Mouse (Mus musculus) intestine, embryonic 14.5 days (tissue): ENCODE data around the gene Grk5. TPM values are rescaled to one million over a fixed set of nuclear protein-coding genes. Genes with fewer than 3 reads are reported as not detected.

ENCODE experiments used
- ATAC-seq: fragments of 200-750 bp; cut with Nextera tagmentation; replicated peaks from 2 replicates; pipeline ENCODE4 v1.8.0; 2017; ENCODE audit warnings: low read depth, moderate number of reproducible peaks, moderate TSS enrichment, moderate library complexity; ENCODE audit not compliant: low FRiP score, low TSS enrichment
- DNase-seq: peaks from one replicate; pipeline ENCODE4 v3.0.0-alpha.2; 2018; ENCODE audit warnings: low spot score
- H3K27ac ChIP-seq: fragments of 300-500 bp; sonication (generic); 2 replicates; pipeline ENCODE4 v1.5.1; 2014; ENCODE audit warnings: low read depth, mild to moderate bottlenecking, control low read depth
- H3K27me3 ChIP-seq: fragments of 300-500 bp; sonication (generic); replicated peaks from 2 replicates; pipeline ENCODE4 v1.6.1; 2014; ENCODE audit warnings: low read length, control low read depth; ENCODE audit not compliant: control insufficient read depth, insufficient read depth
- H3K36me3 ChIP-seq: fragments of 300-500 bp; sonication (generic); 2 replicates; pipeline ENCODE4 v1.6.1; 2014; ENCODE audit warnings: low read length, control low read depth; ENCODE audit not compliant: control insufficient read depth, insufficient read depth
- H3K4me1 ChIP-seq: fragments of 300-500 bp; sonication (generic); replicated peaks from 2 replicates; pipeline ENCODE4 v1.6.1; 2014; ENCODE audit warnings: low read length, control low read depth, mixed read lengths; ENCODE audit not compliant: control insufficient read depth, insufficient read depth
- H3K4me2 ChIP-seq: fragments of 300-500 bp; sonication (generic); 2 replicates; pipeline ENCODE4 v1.6.1; 2014; ENCODE audit warnings: low read length
- H3K4me3 ChIP-seq: fragments of 300-500 bp; sonication (generic); 2 replicates; pipeline ENCODE4 v1.5.1; 2014; ENCODE audit warnings: low read depth, low read length, control low read depth, mixed read lengths
- H3K9ac ChIP-seq: fragments of 300-500 bp; sonication (generic); 2 replicates; pipeline ENCODE4 v1.6.1; 2014; ENCODE audit warnings: mild to moderate bottlenecking, low read length
- H3K9me3 ChIP-seq: fragments of 300-500 bp; sonication (generic); 2 replicates; pipeline ENCODE4 v1.6.1; 2016; ENCODE audit warnings: low read length, control low read depth; ENCODE audit not compliant: control insufficient read depth
- WGBS: fragments of 180-500 bp; shearing (Covaris S2); extraction: QIAGEN DNeasy Blood & Tissue Kit; methylation state at CpG from one replicate; pipeline ENCODE4 v1.1.7; 2014; 5-methylcytosine and 5-hydroxymethylcytosine counted together
- polyA plus RNA-seq: library from polyadenylated mRNA; unstranded; fragments of >200 nt; fragmentation: Nextera tagmentation; extraction: Ambion mirVana; gene quantifications from 2 replicates; pipeline ENCODE4 v1.2.1, GENCODE M21; 2014

Gene Grk5
- polyA plus RNA-seq, 1 experiment from 2014 or later: 2.1 TPM

DNA sequence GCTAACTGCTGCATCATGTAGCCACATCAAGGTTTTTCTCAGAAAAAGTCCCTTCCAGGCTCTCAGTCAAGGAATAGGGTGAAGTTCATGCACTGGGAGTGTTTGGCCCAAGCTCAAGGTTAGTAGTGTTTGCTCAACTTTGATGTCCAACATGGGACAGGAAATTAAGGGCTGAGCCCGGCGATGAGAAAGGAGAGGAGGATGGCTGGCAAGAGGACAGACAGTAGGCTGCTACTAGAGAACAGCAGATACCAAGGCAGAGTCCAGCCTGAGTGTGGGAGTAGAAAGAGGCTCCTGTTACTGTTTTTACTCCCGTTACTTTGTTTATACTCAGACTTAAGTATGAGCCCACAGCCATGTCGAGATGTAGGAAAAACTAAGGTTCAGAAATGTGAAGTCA lies 16.0 kb upstream of the Grk5 start:
- Histone ChIP-seq H3K4me1 (peaks cover 12% of the 10 kb centered on the region), H3K4me3 (peak overlapping the region; percentile 58), H3K36me3 (peaks cover 36% of the 10 kb centered on the region), H3K27ac (no peak overlapping the region), H3K9me3 (no peaks in the 10 kb centered on the region), H3K27me3 (no peaks in the 10 kb centered on the region), H3K4me2 (peak overlapping the region; percentile 50), H3K9ac (no peak overlapping the region; the same call in 1 of the 2 replicates)
- WGBS: 13% methylated on average over 4 of the region's 4 CpGs
- DNase-seq (peak; percentile 58), ATAC-seq (0 out of 2 replicates have a peak, but pooled peaks have one; percentile 6)

DNA sequence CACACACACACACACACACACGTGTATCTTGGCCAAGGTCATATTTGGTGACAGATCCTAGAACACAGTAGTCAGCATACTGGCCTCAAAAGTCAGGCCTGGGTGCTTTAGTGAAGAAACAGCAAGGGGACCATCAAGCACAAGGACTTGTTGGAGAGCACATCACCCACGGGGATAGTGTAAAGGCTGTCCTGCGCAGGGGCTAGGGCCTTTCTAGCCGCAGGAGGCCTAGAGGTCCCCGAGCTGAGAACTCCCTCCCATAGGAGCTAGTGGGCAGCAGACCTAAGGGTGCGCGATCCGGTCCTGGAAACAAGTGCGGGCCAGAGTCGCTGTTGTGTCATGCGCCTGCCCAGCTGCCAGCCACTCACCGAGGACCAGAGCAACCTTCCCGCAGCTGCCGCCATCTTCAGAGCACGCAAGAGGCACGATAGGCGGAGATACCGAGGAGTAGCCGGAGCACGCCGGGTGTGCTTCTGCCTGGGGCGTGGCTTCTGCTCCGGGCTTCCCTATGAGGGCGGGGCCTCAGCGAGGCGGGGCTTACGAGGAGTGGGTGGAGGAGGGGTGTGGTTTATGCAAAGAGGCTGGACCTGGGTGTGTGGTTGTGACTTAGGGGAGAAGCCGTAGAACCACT lies 15.4 kb upstream of the Grk5 start, which contains the start of gene Prdx3:
Prdx3 (minus strand) TSS at position 493 of the 631 bp plus-strand sequence.
- Histone ChIP-seq H3K4me1 (peaks cover 12% of the 10 kb centered on the region), H3K27ac (peak within 1 kb of the TSS; percentile 73), H3K4me3 (peak within 1 kb of the TSS; percentile 58), H3K36me3 (peaks cover 30% of the 10 kb centered on the region), H3K27me3 (no peaks in the 10 kb centered on the region), H3K9ac (peak within 1 kb of the TSS; percentile 50), H3K4me2 (peak within 1 kb of the TSS; percentile 50), H3K9me3 (no peaks in the 10 kb centered on the region)
- peak; percentile 96 for DNase-seq
- WGBS: under 1% methylated on average over 28 of the region's 28 CpGs
- ATAC-seq: peak; percentile 99

DNA sequence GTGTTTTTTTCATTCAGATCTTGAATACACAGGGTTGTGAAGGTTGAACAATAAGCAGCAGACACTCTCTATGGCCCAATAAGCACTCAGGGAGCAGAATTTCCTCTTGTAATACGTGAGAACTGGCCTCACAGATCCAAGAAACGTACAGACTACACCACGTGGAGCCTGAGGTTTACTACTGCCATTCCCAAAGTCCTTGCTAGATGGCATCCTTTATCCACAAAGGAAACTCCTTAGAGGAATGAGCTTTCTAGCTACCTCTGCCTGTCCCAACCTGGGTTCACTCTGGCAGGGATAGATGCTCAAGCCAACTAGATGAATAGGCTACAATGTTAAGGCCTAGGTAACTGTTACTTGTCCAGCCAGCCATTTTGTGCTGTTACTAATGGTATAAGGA lies 6.4 kb upstream of the Grk5 start:
- H3K4me2 ChIP-seq: no peak overlapping the region
- H3K4me1 ChIP-seq: no peaks in the 10 kb centered on the region
- H3K9ac ChIP-seq: no peak overlapping the region
- no peak overlapping the region for H3K4me3 ChIP-seq
- H3K27me3 ChIP-seq: no peaks in the 10 kb centered on the region
- H3K9me3 ChIP-seq: no peaks in the 10 kb centered on the region
- ATAC-seq: 0 out of 2 replicates have a peak, but pooled peaks have one; percentile 23
- no peaks in the 10 kb centered on the region for H3K36me3 ChIP-seq
- no peak overlapping the region for H3K27ac ChIP-seq
- no peak for DNase-seq
- WGBS: 15% methylated on average over 3 of the region's 3 CpGs

DNA sequence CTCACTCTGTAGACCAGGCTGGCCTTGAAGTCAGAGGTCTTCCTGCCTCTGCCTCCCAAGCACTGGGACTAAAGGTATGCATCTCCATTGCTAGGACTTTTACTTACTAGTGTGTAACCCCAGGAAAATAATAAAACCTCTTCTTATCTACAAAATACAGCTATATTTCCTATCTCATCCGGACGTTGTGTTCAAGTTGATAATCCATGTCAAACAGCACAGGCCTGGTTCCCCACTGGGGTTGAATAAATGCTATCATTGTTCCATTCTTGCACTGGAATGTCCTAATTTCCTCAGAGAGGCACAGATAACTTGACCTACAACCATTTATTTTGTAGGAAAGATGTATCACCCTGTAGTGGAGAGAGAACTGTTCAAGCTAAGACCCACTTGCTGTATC lies 1.9 kb upstream of the Grk5 start:
- no peaks in the 10 kb centered on the region for H3K9me3 ChIP-seq
- no peak overlapping the region for H3K4me3 ChIP-seq
- H3K4me2 ChIP-seq: no peak overlapping the region
- H3K27ac ChIP-seq: no peak overlapping the region
- no peak overlapping the region for H3K9ac ChIP-seq
- DNase-seq: no peak
- WGBS: 66% methylated on average over 2 of the region's 2 CpGs
- no peak for ATAC-seq
- no peaks in the 10 kb centered on the region for H3K27me3 ChIP-seq
- H3K36me3 ChIP-seq: no peaks in the 10 kb centered on the region
- no peaks in the 10 kb centered on the region; the same call in 1 of the 2 replicates for H3K4me1 ChIP-seq

DNA sequence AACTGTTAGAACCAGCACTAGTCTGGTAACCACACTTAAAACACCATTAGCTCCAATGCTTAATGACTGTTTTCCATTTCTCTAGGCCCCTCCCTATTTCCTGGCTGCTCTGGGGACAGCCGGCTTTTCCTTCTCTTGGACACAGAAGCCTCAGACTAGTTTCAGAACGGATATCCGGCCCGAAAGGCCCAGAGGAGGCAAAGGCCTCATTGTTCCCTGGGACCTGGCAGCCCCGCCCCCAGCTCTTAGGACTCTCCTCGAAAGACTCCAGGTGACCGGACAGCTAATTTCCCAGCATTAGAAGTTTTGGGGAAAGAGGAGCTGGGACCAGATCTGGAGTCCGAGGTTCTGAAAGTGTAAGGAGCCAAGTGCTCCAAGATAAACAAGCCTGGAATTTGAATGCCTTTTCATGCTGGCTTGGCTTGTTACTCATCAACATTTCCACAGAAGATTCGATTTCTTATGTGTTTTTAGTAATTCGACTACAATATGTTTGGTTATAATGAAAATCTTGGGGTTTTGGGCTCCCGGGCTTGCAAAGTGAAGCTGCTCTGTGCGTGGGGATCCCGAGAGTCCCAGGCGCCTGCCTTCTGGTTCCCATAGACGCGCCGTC lies 342 bp upstream of the Grk5 start:
- no peaks in the 10 kb centered on the region for H3K9me3 ChIP-seq
- peak overlapping the region; percentile 91 for H3K27ac ChIP-seq
- H3K4me1 ChIP-seq: no peaks in the 10 kb centered on the region; the same call in 1 of the 2 replicates
- no peaks in the 10 kb centered on the region for H3K27me3 ChIP-seq
- H3K4me2 ChIP-seq: peak overlapping the region; percentile 80
- peak; percentile 78 for DNase-seq
- H3K9ac ChIP-seq: peak overlapping the region; percentile 75
- ATAC-seq: peak; percentile 41
- H3K36me3 ChIP-seq: no peaks in the 10 kb centered on the region
- 7% methylated on average over 17 of the region's 17 CpGs for WGBS
- H3K4me3 ChIP-seq: peak overlapping the region; percentile 80

DNA sequence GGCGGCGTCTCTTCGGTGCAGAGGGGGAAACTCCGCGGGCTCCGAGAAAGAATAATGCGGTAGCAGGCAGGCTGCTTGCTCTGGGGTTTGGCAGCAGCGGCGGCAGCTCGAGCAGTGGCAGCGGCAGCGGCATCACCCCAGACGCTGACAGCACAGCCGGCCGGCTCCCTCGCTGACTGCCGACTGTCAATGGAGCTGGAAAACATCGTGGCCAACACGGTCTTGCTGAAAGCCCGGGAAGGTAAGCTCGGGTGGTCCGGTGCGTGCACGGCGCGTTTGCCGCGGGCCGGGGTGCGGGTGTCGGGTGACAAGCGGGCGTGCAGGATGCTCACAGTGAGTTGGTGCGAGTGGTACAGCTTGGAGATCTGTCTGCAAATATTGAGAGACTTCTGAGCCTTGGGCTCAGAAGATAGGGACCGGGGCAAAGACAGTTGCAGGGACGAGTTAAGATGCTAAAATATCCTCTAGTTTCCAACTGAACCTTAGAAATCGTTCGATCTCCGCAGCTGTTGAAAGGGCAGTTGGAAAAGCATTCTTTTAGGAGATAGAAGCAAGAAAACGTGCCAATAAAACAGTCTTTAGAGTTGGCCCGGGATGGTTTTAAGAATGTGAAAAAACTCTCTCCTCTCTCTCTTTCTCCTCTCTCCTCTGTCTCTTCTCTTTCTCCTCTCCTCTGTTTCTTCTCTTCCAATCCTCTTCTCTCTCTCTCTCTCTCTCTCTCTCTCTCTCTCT lies 1.0 kb downstream of the Grk5 start:
- H3K9ac ChIP-seq: peak overlapping the region; percentile 54
- peak; percentile 88 for DNase-seq
- 0 out of 2 replicates have a peak, but pooled peaks have one; percentile 18 for ATAC-seq
- under 1% methylated on average over 41 of the region's 41 CpGs for WGBS
- peak overlapping the region; percentile 80 for H3K4me3 ChIP-seq
- peak overlapping the region; percentile 80 for H3K4me2 ChIP-seq
- H3K27me3 ChIP-seq: no peaks in the 10 kb centered on the region
- H3K9me3 ChIP-seq: no peaks in the 10 kb centered on the region
- no peaks in the 10 kb centered on the region for H3K36me3 ChIP-seq
- H3K27ac ChIP-seq: peak overlapping the region; percentile 91
- no peaks in the 10 kb centered on the region; the same call in 1 of the 2 replicates for H3K4me1 ChIP-seq

DNA sequence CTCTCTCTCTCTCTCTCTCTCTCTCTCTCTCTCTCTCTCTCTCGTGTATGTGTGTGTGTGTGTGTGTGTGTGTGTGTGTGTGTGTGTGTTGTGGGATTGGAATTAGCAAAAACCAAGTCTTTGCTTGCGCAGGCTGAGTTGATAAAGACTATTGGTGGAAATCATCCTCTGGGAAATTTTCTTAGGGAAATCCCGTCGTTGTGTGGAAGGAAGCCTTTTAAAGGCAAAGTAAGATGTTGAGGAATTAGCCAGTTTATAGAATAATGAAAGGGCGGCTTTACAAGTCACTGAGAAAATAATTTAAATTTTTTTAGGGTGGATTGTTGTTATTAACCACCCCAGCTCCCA lies 1.5 kb downstream of the Grk5 start:
- 6% methylated on average over 4 of the region's 5 CpGs for WGBS
- ATAC-seq: no peak
- no peak for DNase-seq

DNA sequence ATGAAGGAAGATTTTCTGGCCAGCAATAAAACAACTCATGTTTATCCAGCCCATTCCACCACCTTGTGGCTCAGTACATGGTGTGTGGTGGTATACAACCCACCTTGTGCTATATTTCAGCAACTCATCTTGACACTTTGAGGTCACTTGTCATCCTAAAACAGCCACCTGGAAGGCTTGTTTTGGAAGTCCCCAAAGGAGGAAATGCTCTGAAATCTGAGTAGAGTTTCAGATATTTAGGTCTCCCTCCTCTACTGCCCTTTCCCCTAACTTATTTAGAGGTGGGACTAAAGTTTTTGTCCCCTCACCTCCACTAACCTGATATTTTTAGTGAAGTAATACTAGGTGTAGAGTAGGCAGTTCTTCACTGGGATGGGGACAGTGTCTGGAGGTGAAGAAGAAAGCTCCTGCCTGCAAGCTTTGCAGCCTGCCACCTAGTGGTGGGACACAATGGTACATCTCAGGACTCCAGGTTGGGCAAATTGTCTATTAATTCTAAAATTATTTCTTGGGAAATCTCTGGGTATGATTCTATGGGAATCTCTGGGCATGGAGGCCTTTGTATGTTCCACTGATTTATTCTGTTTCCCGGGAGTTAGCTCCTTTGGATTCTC lies 2.5 kb downstream of the Grk5 start:
- ATAC-seq: no peak
- no peak overlapping the region for H3K4me3 ChIP-seq
- H3K27me3 ChIP-seq: no peaks in the 10 kb centered on the region
- no peaks in the 10 kb centered on the region for H3K9me3 ChIP-seq
- H3K4me2 ChIP-seq: no peak overlapping the region; the same call in 1 of the 2 replicates
- H3K36me3 ChIP-seq: no peaks in the 10 kb centered on the region
- H3K4me1 ChIP-seq: no peaks in the 10 kb centered on the region; the same call in 1 of the 2 replicates
- H3K27ac ChIP-seq: no peak overlapping the region
- peak; percentile 72 for DNase-seq
- 29% methylated on average over 1 of the region's 1 CpGs for WGBS
- H3K9ac ChIP-seq: no peak overlapping the region

More for the DNA sequence above, 1.5 kb downstream of the Grk5 start:
- Histone ChIP-seq H3K27ac (no peak overlapping the region), H3K9me3 (no peaks in the 10 kb centered on the region), H3K4me3 (peak overlapping the region; percentile 80), H3K4me1 (no peaks in the 10 kb centered on the region; the same call in 1 of the 2 replicates), H3K27me3 (no peaks in the 10 kb centered on the region), H3K36me3 (no peaks in the 10 kb centered on the region), H3K9ac (peak overlapping the region; percentile 54; the same call in 1 of the 2 replicates), H3K4me2 (peak overlapping the region; percentile 80)
